Mouse (Mus musculus) ovary, adult 18-20 months (tissue): ENCODE results near the gene Bmyc.
"Not testable (repeated sequence)": the region's sequence is repeated elsewhere in the genome, so short reads cannot be mapped to it uniquely, and the experiment has no call there.

Source experiments
- DNase-seq: peaks from one replicate; pipeline ENCODE4 v3.0.0; 2022; ENCODE audit warnings: low spot score, mixed read lengths

Gene Bmyc

DNA sequence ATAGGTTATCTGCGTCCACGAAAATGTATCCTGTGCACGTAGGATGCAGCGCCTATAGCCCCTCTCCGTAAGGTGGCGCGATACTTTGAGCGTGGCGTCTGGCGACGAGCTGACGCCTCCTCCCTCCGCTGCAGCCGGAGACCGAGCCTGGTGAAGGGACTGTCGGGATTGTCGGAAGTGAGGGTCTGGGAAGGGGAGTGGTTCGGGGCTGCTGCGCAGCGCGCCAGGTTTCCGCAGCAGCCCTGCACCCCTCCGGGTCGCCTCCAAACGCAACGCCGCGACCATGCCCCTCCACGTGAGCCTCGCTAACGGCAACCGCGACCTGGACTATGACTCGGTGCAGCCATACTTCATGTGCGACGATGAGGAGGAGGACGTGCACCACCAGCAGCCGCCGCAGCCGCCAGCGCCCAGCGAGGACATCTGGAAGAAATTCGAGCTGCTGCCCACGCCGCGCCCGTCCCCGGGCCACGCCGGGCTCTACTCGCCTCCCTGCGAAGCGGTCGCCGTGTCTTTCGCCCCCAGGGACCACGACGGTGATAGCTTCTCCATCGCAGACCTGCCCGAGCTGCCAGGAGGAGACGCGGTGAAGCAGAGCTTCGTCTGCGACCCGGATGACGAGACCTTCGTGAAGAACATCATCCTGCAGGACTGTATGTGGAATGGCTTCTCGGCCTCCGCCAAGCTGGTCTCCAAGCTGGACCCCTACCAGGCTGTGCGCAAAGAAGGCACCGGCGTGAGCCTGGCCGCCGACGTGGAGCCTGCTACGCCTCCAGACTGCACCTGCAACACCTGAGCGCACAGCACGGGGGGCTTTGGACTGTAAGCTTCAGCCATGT lies at the start of gene Bmyc:
Gene Bmyc, plus strand, starts transcription at position 97 of the 839 bp plus-strand sequence.
- DNase-seq, result peak; percentile 81

DNA sequence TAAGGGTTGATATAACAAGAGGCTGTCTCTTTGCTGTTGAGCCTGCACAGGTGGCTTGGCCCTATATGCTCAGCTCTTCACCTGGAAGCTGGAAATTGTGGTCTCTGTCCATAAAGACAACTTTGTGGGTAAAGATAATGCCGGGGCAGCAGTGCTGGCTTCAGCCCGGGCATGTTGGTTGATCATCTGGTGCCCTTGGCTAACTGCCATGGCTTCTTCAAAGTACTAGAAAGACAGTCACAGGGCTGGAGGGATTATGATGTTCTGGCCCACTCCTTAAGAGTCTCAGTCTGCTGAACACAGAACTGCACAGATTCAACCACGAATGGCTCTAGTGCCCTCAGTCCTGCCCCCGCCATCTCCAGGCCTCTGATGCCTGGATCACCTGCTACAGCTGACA lies 49.3 kb upstream of the Bmyc start:
- no peak for DNase-seq

DNA sequence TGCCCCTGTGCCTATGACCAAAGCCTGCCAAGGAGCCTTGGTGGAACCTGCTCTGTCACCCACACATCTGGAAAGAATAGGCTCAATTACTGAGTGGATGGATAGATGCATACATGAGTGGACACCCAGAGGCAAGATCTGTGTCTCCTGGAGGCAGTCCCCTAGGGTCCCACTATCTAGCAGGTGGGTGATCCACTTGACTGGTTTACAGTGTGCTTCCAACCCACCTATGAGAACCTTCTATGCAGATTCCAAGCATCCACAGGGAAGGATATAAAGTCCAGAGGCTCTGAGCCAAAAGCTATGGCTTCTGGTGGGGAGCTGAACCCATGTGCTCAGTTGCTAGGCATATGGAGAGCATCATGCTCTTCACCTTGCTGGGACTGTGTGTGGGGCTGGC lies 48.9 kb upstream of the Bmyc start, which contains the start of gene Lcn5:
Gene Lcn5, plus strand, starts transcription at position 301 of the 400 bp plus-strand sequence.
- DNase-seq, result no peak

DNA sequence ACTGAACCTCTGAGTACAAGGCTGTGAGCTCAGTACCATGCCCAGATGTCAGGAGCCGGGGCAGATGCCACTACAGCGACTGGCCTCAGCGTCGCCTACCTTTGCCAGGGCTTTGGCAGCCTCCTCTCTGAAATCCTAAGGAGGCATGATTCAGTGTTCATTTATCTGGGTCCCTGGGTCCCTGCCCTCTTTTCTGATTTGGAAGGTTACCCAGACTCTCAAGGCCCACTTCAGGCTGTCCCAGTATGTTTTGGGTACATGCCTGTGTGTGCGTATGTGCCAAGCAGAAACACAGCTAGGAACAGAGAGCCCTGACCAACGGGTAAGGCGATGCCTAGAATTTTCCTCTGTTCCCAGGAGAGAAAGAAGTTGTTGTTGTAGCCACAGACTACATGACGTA lies 46.3 kb upstream of the Bmyc start:
- no peak for DNase-seq

DNA sequence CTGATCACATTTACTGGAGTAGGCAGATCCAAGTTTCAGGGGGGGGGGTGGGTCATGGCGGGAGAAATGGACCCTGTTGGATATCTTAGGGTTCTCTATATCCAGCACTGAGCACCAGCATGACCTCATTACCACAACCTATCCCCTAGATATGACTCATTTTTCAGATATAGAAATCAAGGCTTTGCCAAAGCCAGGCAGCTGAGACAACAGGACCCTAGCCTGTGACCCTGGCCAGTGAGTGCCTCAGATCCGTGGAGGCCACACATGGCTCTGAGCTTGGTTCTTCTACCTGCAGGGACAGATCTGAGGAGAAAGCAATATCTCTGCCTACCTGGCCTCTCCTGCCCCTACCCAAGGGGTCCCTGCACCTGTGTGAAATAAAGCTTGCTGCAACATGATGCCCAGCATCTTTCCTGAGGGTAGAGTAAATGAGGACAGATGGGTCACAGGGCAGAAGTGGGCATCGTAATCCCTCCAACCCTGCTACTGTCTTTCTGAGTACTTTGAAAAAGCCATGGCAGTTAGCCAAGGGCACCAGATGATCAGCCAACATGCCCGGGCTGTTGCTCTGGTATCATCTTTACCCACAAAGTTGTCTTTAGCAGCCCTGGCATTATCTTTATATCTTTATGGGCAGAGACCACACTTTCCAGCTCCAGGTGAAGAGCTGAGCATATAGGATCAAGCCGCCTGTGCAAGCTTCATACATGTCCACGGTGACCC lies 45.1 kb upstream of the Bmyc start:
- no peak for DNase-seq

DNA sequence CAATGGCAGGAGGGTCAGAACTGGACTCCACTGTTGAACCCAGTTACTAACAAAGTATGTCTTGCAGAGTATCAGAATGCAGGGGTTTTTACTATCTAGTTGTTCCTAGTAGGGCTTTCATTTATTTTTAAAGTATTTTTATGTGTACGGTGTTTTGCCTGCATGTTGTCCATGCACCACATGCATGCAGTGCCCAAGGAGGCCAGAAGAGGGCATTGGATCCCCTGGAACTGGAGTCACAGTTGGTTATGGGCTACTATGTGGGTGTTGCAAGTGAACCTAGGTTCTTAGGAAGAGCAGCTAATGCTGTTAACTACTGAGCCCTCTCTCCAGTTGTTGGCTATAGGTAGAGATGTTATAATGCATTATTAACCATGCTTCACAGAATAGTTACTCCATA lies 43.0 kb upstream of the Bmyc start:
- DNase-seq, result no peak

DNA sequence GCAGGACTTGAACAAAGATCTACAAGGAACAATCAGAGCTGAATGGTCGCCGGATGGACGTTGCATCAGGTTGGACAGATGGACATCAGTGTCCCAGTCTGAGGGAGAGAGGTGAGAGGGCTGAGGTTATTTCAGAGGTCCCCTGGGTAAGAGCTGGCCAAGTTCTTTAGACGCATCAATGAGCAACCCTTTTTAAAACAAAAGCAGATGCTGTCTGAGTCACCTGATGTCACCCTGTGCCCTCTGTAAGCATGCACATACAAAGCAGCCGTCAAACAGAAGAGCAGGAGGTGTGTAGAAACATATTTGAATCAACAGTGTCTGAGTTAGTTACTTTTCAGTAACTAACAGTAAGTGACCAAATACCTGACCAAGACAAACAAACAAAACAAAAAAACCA lies 42.4 kb upstream of the Bmyc start:
- DNase-seq, result no peak

DNA sequence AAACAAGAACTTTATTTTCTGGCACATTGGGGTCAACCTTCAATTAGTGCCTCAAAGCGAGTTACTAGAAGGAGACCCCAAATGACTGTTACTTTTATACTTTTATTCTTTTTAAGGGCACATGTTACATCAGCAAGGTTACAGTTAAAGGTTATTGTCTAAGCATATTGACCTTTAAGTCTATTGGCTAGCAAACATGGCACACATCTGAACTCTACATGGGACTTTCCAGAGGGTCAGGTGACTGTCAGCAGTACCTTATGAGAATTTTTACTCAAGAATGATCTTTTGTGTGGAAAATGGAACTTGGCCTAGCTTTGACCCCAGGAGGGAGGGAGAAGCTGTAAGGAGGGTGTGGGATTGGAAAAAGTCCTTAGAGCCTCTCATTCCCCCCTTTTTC lies 40.0 kb upstream of the Bmyc start:
- no peak for DNase-seq

DNA sequence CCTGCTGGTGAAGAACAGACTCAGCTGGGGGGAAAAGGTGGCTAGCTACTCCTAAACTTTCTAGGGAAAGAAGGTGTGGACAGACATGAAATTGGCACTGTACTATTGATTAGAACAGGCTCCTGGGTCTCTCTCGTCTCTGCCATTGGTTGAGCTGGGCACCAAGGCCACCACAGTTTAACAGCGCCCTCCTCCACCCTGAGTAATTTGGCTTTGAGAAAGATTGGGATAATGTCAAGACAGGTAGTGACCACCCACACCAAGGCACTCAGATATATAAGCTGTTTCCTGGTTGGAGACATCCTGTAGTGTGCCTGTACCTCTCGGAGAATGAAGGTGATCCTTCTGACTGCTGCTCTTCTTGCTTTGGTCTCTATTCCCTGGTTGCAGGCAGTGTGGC lies 30.1 kb upstream of the Bmyc start, which contains the start of gene Lcn6:
Gene Lcn6, plus strand, starts transcription at position 301 of the 400 bp plus-strand sequence.
- DNase-seq, result no peak

DNA sequence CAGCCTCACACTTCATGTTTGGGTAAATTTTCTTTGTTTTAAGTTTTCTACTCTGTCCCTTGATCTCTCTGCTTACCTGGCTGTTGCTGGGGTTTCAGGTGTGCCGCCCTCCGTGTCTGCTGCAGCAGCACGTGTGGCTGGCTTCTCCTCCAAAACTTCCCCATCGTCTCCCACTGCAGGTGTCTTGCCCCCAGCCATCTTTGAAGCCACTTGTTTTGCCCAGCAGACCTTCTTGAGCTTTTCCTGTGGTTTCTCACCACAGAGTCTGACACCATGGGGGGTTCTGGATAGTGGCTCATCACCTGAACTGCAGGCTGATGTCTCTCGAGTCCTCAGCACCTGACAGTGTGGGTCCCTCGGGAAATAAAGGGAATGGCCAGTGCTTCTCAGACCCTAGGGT lies 27.0 kb upstream of the Bmyc start:
- no peak for DNase-seq

DNA sequence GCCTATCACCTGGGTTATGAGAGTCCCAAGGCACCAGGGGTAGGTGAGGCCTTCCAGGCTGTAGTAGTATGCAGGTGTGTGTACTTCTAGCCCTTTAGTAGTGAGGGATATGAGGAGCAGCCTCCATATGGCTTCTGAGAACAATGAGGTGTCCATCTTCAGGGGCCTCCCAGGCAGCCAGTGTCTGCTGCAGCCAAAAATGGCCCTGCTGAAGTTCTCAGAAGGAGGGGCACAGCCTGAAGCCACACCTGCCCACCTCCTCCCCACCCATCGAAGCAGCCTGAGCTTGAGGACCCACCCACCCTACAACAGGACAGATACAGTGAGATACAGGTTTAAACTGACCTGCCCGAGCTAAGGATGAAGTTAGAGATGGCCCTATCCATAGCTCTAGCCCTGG lies 24.1 kb upstream of the Bmyc start, which contains the start of gene Lcn10:
Gene Lcn10, plus strand, starts transcription at position 301 of the 400 bp plus-strand sequence.
- DNase-seq, result no peak

DNA sequence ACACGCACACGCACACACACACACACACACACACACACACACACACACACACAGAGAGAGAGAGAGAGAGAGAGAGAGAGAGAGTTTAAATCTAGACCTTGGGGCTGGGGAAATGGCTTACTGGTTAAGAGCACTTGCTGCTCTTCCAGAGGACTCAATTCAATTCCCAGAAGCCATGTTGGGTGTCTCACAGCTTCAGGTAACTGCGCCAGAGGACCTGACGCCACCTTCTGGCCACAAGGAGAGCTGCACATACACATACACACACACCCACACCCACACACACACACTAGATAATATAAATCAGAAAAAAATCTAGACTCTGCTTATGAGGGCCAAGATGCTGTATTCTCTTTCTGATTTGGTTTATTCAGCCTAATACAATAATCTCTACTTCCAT lies 19.6 kb upstream of the Bmyc start:
- DNase-seq, result no peak

DNA sequence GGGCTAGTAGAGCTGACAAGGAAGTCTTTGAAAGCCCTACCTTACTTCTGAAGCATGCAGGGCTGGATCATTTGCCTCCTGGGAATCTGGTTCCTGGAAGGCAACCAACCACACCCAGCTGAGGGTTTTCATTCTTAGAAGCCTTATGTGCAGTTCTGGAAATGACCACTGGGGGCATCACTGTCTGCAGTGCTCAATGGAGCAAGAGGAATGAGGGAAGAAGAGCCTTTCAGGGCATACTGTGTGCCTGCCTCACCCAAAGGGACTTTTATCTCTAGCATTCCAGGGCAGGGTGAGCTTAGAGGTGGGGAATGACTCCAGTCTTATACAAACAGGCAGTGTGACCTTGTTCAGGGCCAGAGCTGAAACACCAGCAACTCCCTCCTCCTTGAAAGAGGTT lies 11.9 kb upstream of the Bmyc start:
- DNase-seq, result peak; percentile 32

DNA sequence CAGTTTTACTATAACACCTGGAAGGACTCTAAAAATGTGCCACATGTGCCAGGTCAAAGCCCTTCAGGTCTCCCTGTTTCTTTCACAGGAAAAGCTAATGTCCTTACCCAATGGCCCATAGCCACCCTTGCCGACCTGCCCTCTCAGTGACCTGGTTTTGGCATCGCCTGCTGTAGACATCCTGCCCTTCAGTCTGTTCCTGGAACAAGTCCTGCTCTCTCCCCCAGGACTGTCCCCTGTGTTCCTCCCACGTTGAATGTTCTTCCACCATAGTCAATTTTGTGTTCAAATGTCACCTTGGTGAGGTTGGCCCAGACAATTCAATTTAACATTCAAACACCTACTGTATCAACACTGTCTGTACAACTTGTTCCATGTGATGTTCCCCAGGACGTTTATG lies 9.6 kb upstream of the Bmyc start:
- no peak for DNase-seq

DNA sequence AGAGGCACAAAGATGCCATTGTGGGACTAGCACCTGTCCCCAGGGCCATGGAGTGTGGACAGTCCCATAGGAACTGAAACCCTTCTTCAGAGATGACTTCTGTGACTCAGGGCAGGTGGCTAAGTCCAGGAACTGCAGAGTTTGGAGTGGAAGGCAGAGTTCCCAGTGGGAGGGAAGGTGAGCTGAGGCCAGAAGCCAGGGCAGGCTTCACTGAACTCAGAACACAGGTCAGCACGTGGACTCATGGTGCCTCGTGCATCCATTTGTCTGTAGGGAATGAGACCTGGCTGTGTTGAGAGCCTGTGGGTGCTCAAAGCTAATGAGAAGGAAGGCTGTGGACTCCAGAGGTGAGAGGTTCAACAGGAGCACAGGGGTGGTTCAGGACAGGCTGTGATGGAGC lies 7.8 kb upstream of the Bmyc start:
- DNase-seq, result no peak

DNA sequence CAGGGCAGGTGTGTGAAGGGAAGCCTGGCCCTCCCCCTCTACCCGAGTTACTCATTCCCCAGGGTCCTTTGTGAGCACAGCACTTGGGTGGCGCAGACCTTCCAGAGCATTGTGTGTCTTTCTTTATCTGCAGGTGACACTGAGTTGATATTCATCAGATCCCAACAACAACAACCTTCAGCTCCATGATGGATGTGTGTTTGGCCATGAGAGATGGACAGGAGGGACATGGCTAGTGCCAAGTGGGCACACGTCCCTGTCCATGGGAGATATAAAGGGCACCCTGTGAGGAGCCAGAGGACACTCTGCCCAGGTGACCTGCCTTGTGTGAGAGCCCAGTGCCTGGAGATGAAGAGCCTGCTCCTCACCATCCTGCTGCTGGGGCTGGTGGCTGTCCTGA lies 6.8 kb upstream of the Bmyc start, which contains the start of gene Obp2a:
Gene Obp2a, plus strand, starts transcription at position 301 of the 400 bp plus-strand sequence.
- DNase-seq, result not testable (repeated sequence)

DNA sequence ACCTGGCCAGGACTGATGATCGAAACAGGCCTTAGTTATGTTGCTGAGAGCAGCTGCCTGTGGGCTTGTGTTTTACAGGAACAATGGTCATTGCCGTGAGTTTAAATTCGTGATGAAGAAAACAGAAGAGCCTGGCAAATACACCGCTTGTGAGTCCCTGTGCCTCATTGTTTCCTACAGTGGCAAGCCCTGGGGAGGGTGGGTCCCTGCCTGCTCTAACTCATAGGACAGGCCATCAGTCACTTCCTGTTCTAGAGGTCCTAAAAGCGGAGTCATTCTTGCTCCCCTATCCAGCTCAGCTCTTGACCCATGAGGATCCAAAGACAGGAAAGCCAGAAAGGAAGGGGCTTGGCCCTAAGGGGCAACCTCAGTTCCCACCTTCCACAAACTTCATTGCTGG lies 5.5 kb upstream of the Bmyc start:
- no peak for DNase-seq

DNA sequence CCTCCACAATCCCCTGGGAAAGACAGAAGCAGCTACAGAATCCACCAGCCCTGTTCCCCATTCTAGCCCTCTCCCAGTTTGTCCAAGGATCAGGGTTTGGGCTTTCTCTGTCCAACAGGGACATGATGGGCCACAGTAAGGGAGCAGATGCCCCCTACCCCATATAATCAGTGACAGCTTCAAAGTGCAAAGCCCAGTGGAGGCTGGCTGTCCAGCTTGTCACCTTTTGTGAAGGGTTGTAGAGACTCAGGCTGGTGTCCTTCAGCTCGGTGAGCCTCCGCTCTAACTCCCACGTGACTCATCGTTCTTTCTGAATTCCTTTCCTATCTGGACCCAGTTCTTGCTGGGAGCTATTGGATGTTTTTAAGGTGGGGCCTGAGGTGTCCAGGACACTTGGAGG lies 2.8 kb upstream of the Bmyc start:
- no peak for DNase-seq

DNA sequence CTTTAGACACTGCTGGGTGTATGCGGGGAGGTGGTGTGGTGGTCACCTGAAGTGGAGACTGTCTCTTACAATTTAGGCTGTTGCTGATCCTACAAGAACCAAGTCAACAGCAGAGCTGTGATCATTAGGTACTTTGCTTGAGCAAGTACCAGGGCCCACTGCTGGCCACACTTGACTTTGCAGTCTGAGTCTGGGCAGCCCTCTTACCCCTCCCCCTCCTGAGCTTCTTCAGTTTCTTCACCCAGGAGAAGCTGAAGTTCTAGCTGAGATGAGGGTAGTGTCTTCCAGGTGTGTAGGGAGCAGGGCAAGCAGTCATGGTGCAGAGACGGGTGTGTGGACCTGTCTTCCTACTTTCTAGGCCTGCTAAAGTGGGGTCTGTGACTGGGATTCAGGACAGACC lies 1.6 kb downstream of the Bmyc start:
- DNase-seq, result peak; percentile 20

DNA sequence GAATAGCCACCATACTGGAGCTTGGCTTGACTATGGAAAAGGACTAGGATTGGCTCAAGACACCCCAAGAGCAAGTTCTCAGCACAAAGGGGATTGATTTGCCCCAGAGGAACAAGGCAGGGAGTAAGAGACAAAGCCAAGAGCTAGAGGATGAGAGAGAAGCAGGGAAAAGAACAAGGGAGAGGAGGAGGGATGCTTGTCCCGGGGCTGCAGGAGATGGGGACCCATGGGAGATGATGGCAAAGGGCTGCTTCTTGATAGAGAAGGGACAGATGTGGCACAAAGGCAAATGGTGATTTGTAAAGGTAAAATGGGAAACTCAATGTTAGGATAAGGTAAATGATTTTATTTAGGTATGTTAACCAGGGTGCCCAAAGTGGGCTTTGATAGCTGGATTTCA lies 2.5 kb downstream of the Bmyc start:
- DNase-seq, result not testable (repeated sequence)

DNA sequence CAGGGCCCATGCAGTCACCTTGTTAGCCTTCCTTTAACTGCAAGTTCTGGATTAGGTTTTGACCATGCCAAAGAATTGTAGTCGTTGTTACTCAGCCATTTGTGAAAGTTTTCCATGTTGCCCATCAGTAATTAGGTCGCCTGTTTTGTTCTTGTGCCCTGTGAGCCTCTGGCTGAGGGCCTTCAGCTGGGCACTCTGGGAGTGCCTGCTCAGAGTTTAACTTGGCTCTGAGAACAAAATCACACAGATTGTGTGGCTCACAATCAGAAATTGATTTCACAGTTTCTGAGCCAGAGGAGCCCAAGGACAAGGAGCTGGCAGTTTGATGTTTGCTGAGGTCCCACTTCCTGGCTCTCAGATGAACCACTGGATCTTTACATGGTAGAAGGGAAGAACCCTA lies 3.3 kb downstream of the Bmyc start:
- peak; percentile 31 for DNase-seq

DNA sequence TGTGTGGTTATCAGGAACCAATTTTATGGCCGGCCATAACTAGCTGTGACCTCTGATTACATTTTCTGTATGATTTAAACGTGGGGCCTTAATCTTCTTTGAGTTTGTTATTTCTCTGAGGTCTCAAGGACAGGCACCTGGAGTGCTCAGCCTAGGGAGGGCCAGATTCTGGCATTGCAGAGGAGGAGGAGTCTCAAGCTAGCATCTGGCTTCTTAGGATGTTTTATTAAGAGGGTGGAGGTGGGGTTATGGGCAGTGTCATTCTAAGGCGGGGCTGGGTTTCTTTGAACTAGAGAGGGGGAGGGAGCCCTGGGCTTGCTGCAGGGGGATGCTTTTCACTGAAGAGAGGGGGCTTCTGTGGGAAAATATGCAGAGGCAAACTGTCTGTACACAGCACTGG lies 5.1 kb downstream of the Bmyc start:
- not testable (repeated sequence) for DNase-seq

DNA sequence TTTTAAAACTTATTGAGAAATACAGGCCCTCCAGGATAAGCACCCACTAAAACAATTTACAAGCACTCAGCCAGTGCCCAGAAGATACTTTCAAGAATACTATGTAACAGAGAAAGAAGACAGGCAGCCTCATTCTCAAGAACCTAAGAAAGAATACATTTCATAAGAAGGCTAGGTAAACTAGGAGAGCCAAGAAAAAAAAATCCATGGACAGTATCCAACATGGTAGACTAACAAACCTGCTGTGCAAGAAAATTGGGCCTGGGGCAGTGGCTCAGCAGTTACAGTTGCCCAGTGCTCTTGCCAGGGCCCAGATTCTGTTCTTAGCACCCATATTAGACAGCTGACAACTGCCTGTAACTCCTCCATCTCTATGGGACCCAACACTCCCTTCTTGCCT lies 10.7 kb downstream of the Bmyc start:
- no peak for DNase-seq
